Mouse (Mus musculus) kidney, adult 2 months (tissue): Measurements from ENCODE around the gene Gm9803.

ENCODE experiments used
- CTCF ChIP-seq: fragments of 200-500 bp; conservative IDR thresholded peaks from 2 replicates; pipeline ENCODE4 v1.5.1; 2011; ENCODE audit warnings: low read depth, mild to moderate bottlenecking, control low read depth, low read length, moderate library complexity, mixed read lengths; ENCODE audit not compliant: insufficient read depth, insufficient read length
- POLR2A ChIP-seq: fragments of 200-500 bp; IDR thresholded peaks from one replicate; pipeline ENCODE4 v1.6.1; 2011; ENCODE audit warnings: low read depth, low read length, control low read depth

DNA sequence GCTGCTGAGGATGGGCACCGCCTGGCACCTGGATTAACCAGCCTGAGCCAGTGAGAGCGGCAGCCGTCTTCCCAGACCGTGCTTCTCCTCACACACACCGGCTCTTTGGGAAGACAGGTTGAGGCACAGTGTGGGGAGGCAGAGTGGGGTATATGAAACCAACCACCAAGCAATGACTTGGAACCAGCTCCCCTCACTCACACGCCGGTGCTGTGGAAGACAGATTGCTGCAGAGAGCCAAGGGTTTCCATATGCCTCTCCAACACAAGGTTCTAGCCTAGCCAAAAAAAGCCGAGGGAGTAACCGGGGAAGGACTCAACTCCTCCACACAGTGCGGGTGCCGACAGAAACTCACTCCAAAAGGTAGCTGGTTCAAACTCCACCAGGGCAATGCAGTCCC is 35.4 kb downstream of the Gm9803 start:
- TF ChIP-seq CTCF = no peak
- no peak for TF ChIP-seq POLR2A
